Mouse (Mus musculus) stomach, postnatal 0 days (tissue): ENCODE results near the gene Fam189a1. TPM values are rescaled to one million over a fixed set of nuclear protein-coding genes. Genes with fewer than 3 reads are reported as not detected.

Source experiments
- ATAC-seq: fragments of 200-750 bp; cut with Nextera tagmentation; 2 replicates; pipeline ENCODE4 v1.8.0; 2017; ENCODE audit not compliant: low FRiP score, low TSS enrichment
- DNase-seq: peaks from one replicate; pipeline ENCODE4 v3.0.0-alpha.2; 2016; ENCODE audit warnings: low spot score
- H3K27ac ChIP-seq: fragments of 300-500 bp; sonication (generic); replicated peaks from 2 replicates; pipeline ENCODE4 v1.5.1; 2014; ENCODE audit warnings: mild to moderate bottlenecking, control low read depth
- H3K27me3 ChIP-seq: fragments of 300-500 bp; sonication (generic); 2 replicates; pipeline ENCODE4 v1.6.1; 2014; ENCODE audit warnings: low read length; ENCODE audit not compliant: control insufficient read depth, insufficient read depth
- H3K36me3 ChIP-seq: fragments of 300-500 bp; sonication (generic); 2 replicates; pipeline ENCODE4 v1.6.1; 2014; ENCODE audit warnings: low read length, mixed read lengths; ENCODE audit not compliant: control insufficient read depth, insufficient read depth
- H3K4me1 ChIP-seq: fragments of 300-500 bp; sonication (generic); replicated peaks from 2 replicates; pipeline ENCODE4 v1.6.1; 2014; ENCODE audit warnings: antibody characterized with exemption; ENCODE audit not compliant: control insufficient read depth, insufficient read depth
- H3K4me2 ChIP-seq: fragments of 300-500 bp; sonication (generic); replicated peaks from 2 replicates; pipeline ENCODE4 v1.6.1; 2014; ENCODE audit warnings: low read depth, mild to moderate bottlenecking, control low read depth, moderate library complexity
- H3K4me3 ChIP-seq: fragments of 300-500 bp; sonication (generic); 2 replicates; pipeline ENCODE4 v1.5.1; 2014; ENCODE audit warnings: low read depth, low read length, control low read depth
- H3K9ac ChIP-seq: fragments of 300-500 bp; sonication (generic); 2 replicates; pipeline ENCODE4 v1.6.1; 2014; ENCODE audit warnings: mild to moderate bottlenecking, low read length, control low read depth, mixed read lengths
- H3K9me3 ChIP-seq: fragments of 300-500 bp; sonication (generic); 2 replicates; pipeline ENCODE4 v1.6.1; 2016; ENCODE audit warnings: low read length; ENCODE audit not compliant: control insufficient read depth
- CTCF ChIP-seq: IDR thresholded peaks from 2 replicates; pipeline ENCODE4 v1.5.1; 2016; ENCODE audit warnings: antibody characterized with exemption, low read depth, mild to moderate bottlenecking, moderate library complexity
- EP300 ChIP-seq: optimal IDR thresholded peaks from 2 replicates; pipeline ENCODE3; 2016; ENCODE audit warnings: antibody characterized with exemption
- WGBS: fragments of 180-500 bp; shearing (Covaris S2); extraction: QIAGEN DNeasy Blood & Tissue Kit; methylation state at CpG from one replicate; pipeline ENCODE4 v1.1.7; 2014; 5-methylcytosine and 5-hydroxymethylcytosine counted together
- polyA plus RNA-seq: library from polyadenylated mRNA; unstranded; fragments of >200 nt; fragmentation: Nextera tagmentation; extraction: Ambion mirVana; gene quantifications from 2 replicates; pipeline ENCODE4 v1.2.1, GENCODE M21; 2015

The Fam189a1 gene
- polyA plus RNA-seq, 1 experiment from 2014 or later: 0.25 TPM

GRCm38 (mm10) chr7:65095631-65096107, 60.7 kb downstream of the Fam189a1 start:
- Histone ChIP-seq H3K4me2 (no peak overlapping the region), H3K4me3 (no peak overlapping the region), H3K9ac (no peak overlapping the region), H3K9me3 (no peaks in the 10 kb centered on the region), H3K36me3 (no peaks in the 10 kb centered on the region), H3K4me1 (no peaks in the 10 kb centered on the region), H3K27ac (no peak overlapping the region), H3K27me3 (no peaks in the 10 kb centered on the region)
- 44% methylated on average over 5 of the region's 5 CpGs for WGBS
- ATAC-seq: no peak
- DNase-seq: no peak
- TF ChIP-seq EP300 (no peak), CTCF (no peak)

DNA sequence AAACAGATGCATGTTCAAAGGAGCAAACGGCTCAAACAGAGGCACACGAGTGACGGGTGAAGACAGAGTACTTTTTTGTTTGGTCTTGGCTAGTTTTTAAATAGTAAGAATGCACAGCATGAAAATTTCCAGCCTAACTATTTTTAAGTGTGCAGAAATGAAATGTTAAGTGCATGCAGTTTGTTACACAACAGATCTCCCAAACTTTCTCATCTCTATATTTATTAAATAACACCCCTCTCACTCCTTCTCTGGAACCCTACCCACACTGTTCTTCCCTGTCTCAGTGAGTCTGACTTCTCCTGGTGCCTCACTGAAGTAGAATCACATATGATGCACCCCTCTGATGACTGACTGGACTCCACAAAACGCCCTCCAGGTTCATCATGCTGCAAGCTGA, 63.1 kb downstream of the Fam189a1 start:
- no peaks in the 10 kb centered on the region for H3K27me3 ChIP-seq
- H3K9me3 ChIP-seq: no peaks in the 10 kb centered on the region
- no peak overlapping the region for H3K4me3 ChIP-seq
- H3K9ac ChIP-seq: no peak overlapping the region
- no peak overlapping the region for H3K27ac ChIP-seq
- H3K4me1 ChIP-seq: no peaks in the 10 kb centered on the region
- 60% methylated on average over 4 of the region's 4 CpGs for WGBS
- DNase-seq (no peak), ATAC-seq (no peak)
- no peak for TF ChIP-seq EP300
- TF ChIP-seq CTCF: no peak
- H3K36me3 ChIP-seq: no peaks in the 10 kb centered on the region
- no peak overlapping the region for H3K4me2 ChIP-seq

DNA sequence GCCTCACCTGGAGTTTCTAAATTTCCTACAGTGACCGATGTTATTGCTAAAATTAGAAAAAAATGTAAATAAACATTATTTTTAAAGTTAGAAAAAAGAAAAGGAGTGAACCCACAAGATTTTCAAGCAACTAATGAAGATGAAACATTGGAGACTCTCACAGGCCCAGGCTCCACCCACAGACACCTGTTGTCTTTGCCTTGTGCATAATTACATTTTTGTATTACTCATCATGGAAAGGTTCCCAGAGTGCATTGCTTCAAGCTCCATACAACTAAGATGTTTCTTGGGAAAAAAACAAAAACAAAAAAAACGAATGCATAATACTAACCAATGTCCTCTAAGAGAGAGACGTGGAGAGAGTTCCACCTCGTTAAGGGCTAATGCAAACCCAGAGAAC, 64.9 kb downstream of the Fam189a1 start:
- H3K9me3 ChIP-seq: no peaks in the 10 kb centered on the region
- no peaks in the 10 kb centered on the region for H3K36me3 ChIP-seq
- H3K9ac ChIP-seq: no peak overlapping the region
- DNase-seq (no peak), ATAC-seq (no peak)
- no peaks in the 10 kb centered on the region for H3K27me3 ChIP-seq
- no peak overlapping the region for H3K4me2 ChIP-seq
- WGBS: 76% methylated on average over 4 of the region's 4 CpGs
- TF ChIP-seq EP300 (no peak), CTCF (no peak)
- no peaks in the 10 kb centered on the region for H3K4me1 ChIP-seq
- no peak overlapping the region for H3K27ac ChIP-seq
- no peak overlapping the region for H3K4me3 ChIP-seq

- Histone ChIP-seq H3K9me3 (no peaks in the 10 kb centered on the region), H3K36me3 (no peaks in the 10 kb centered on the region), H3K27me3 (no peaks in the 10 kb centered on the region), H3K4me1 (no peaks in the 10 kb centered on the region), H3K27ac (no peak overlapping the region), H3K9ac (no peak overlapping the region), H3K4me3 (no peak overlapping the region), H3K4me2 (no peak overlapping the region)
- DNase-seq: no peak
- no peak for TF ChIP-seq CTCF
- TF ChIP-seq EP300: no peak
- 63% methylated on average over 6 of the region's 6 CpGs for WGBS
- no peak for ATAC-seq
These were observed 70.4 kb downstream of the Fam189a1 start for GRCm38 (mm10) chr7:65085972-65086371.

GRCm38 (mm10) chr7:65082778-65083091, 73.6 kb downstream of the Fam189a1 start:
- H3K36me3 ChIP-seq: no peaks in the 10 kb centered on the region
- DNase-seq (no peak), ATAC-seq (no peak)
- no peaks in the 10 kb centered on the region for H3K27me3 ChIP-seq
- H3K4me3 ChIP-seq: no peak overlapping the region
- H3K27ac ChIP-seq: no peak overlapping the region
- H3K9ac ChIP-seq: no peak overlapping the region
- TF ChIP-seq CTCF (no peak), EP300 (no peak)
- H3K4me1 ChIP-seq: no peaks in the 10 kb centered on the region
- H3K9me3 ChIP-seq: no peaks in the 10 kb centered on the region
- H3K4me2 ChIP-seq: no peak overlapping the region
- WGBS: 41% methylated on average over 3 of the region's 3 CpGs

DNA sequence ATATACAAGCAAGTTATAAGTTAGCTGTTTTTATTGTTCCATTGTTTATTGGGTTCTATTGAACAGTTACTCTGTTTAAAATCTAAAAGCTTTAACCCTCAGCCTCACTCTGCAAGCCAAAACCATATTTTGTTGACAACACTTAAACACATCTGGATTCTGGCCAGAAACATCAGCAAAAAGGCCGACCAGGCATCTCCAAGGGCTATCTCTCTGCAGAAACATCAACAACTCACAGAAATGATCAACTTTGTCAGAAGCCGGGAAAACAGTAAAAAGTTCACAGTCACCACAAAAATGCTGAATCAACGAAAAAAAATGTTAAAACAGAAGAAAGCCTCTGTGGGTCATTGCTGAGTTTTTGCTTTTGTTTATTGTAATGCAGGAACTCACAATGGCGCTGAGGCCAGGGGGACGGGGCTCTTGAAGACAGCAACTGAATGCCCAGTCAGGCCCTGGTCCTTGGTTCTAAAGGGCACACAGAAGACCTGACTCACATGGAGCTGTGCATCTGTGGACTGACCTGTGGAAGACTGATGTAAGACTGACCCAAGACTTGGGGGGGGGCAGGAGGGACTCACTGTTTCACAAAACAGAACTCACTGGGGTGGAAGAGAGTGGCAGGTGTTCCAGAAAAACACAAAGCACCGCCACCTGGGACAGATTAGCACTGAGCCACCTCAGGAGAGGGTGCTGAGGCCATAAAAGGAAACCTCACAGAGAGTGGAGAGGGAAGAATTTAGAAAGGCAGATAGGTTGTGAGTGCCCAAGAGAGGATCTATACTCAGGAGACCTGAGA, 74.2 kb downstream of the Fam189a1 start:
- no peak overlapping the region for H3K4me2 ChIP-seq
- 45% methylated on average over 6 of the region's 6 CpGs for WGBS
- TF ChIP-seq EP300: no peak
- TF ChIP-seq CTCF: no peak
- no peak overlapping the region for H3K27ac ChIP-seq
- no peaks in the 10 kb centered on the region for H3K9me3 ChIP-seq
- no peaks in the 10 kb centered on the region for H3K36me3 ChIP-seq
- DNase-seq (no peak), ATAC-seq (no peak)
- H3K27me3 ChIP-seq: no peaks in the 10 kb centered on the region
- no peak overlapping the region for H3K4me3 ChIP-seq
- no peak overlapping the region for H3K9ac ChIP-seq
- no peaks in the 10 kb centered on the region for H3K4me1 ChIP-seq
